Mouse (Mus musculus) MEL (cell line): ENCODE results near the gene Samd14. TPM values are rescaled to one million over a fixed set of nuclear protein-coding genes. Genes with fewer than 3 reads are reported as not detected.

Experiments
- DNase-seq: peaks from one replicate; pipeline ENCODE4 v3.0.0; 2011; ENCODE audit warnings: low read depth, low spot score
- H3K27ac ChIP-seq: 2 replicates; pipeline ENCODE4 v1.5.1; 2012; ENCODE audit warnings: low read depth, mild to moderate bottlenecking, control low read depth, low read length, moderate library complexity; ENCODE audit not compliant: control insufficient read depth
- H3K27me3 ChIP-seq, 2 experiments: fragments of 150-350 bp in 1 of 2; sonication (generic) in 1 of 2; 2 replicates each; pipeline ENCODE4 v1.6.1; 2012; ENCODE audit warnings: low read length in 2 of 2, mild to moderate bottlenecking in 2 of 2, improper control_type of control experiment in 1 of 2, moderate library complexity in 1 of 2; ENCODE audit not compliant: insufficient read depth in 2 of 2, control insufficient read depth in 1 of 2
- H3K36me3 ChIP-seq, 2 experiments: 2 replicates each; pipeline ENCODE4 v1.6.1; 2012 to 2014; ENCODE audit warnings: low read length in 2 of 2, improper control_type of control experiment in 1 of 2, inconsistent platforms in 1 of 2, mild to moderate bottlenecking in 1 of 2; ENCODE audit not compliant: insufficient read depth in 2 of 2, control insufficient read depth in 1 of 2
- H3K4me1 ChIP-seq, 2 experiments: fragments of 150-350 bp in 1 of 2; sonication (generic) in 1 of 2; 2 replicates each; pipeline ENCODE4 v1.6.1; 2012; ENCODE audit warnings: low read length in 2 of 2, improper control_type of control experiment in 1 of 2, mild to moderate bottlenecking in 1 of 2; ENCODE audit not compliant: insufficient read depth in 2 of 2, control insufficient read depth in 1 of 2
- H3K4me3 ChIP-seq, 2 experiments: fragments of 150-350 bp in 1 of 2; sonication (generic) in 1 of 2; 2 replicates each; pipeline ENCODE4 v1.5.1; 2012; ENCODE audit warnings: low read depth in 2 of 2, low read length in 2 of 2, mild to moderate bottlenecking in 2 of 2, moderate library complexity in 2 of 2, control low read depth in 1 of 2, improper control_type of control experiment in 1 of 2; ENCODE audit not compliant: control insufficient read depth in 1 of 2, insufficient read depth in 1 of 2
- H3K79me2 ChIP-seq: 2 replicates; pipeline ENCODE4 v1.6.1; 2012; ENCODE audit warnings: mild to moderate bottlenecking, low read length, moderate library complexity; ENCODE audit not compliant: control insufficient read depth, poor library complexity, insufficient read depth
- H3K9ac ChIP-seq: 2 replicates; pipeline ENCODE4 v1.6.1; 2012; ENCODE audit warnings: low read depth, mild to moderate bottlenecking, control low read depth, low read length, moderate library complexity; ENCODE audit not compliant: control insufficient read depth, poor library complexity, severe bottlenecking
- H3K9me3 ChIP-seq: fragments of 150-350 bp; sonication (generic); replicated peaks from 2 replicates; pipeline ENCODE4 v1.6.1; 2012; ENCODE audit warnings: mild to moderate bottlenecking, low read length, improper control_type of control experiment, moderate library complexity; ENCODE audit not compliant: insufficient read depth
- BHLHE40 ChIP-seq: IDR thresholded peaks from 2 replicates; pipeline ENCODE4 v1.6.1; 2012; ENCODE audit warnings: low read depth, mild to moderate bottlenecking, inconsistent platforms, low read length, improper control_type of control experiment, borderline replicate concordance
- CHD2 ChIP-seq: IDR thresholded peaks from 2 replicates; pipeline ENCODE4 v1.6.1; 2011; ENCODE audit warnings: low read length, improper control_type of control experiment
- CTCF ChIP-seq, 3 experiments: IDR thresholded peaks in 2 of 3; conservative IDR thresholded peaks in 1 of 3; 2 replicates each; pipeline ENCODE4 v1.5.1; 2011 to 2012; ENCODE audit warnings: low read length in 3 of 3, low read depth in 2 of 3, mild to moderate bottlenecking in 2 of 3, improper control_type of control experiment in 1 of 3, inconsistent platforms in 1 of 3, mixed read lengths in 1 of 3, moderate library complexity in 1 of 3; ENCODE audit not compliant: control insufficient read depth in 1 of 3, insufficient read depth in 1 of 3, poor library complexity in 1 of 3, severe bottlenecking in 1 of 3
- ELF1 ChIP-seq: IDR thresholded peaks from 2 replicates; pipeline ENCODE4 v1.6.1; 2014; ENCODE audit warnings: low read depth, mild to moderate bottlenecking, inconsistent platforms, low read length, improper control_type of control experiment, moderate library complexity
- EP300 ChIP-seq, 2 experiments: IDR thresholded peaks; 2 replicates each; pipeline ENCODE4 v1.6.1; 2011; ENCODE audit warnings: improper control_type of control experiment in 2 of 2, low read length in 2 of 2, low read depth in 1 of 2, mild to moderate bottlenecking in 1 of 2
- GATA1 ChIP-seq: IDR thresholded peaks from 2 replicates; pipeline ENCODE4 v1.6.1; 2011; ENCODE audit warnings: low read depth, low read length, improper control_type of control experiment
- HCFC1 ChIP-seq: IDR thresholded peaks from 2 replicates; pipeline ENCODE4 v1.6.1; 2012; ENCODE audit warnings: low read depth, mild to moderate bottlenecking, inconsistent platforms, low read length, improper control_type of control experiment, moderate library complexity
- KAT2A ChIP-seq: conservative IDR thresholded peaks from 2 replicates; pipeline ENCODE4 v1.6.1; 2012; ENCODE audit warnings: low read depth, low read length, improper control_type of control experiment, inconsistent platforms
- MAFK ChIP-seq: IDR thresholded peaks from 2 replicates; pipeline ENCODE4 v1.6.1; 2011; ENCODE audit warnings: low read depth, mild to moderate bottlenecking, low read length, improper control_type of control experiment, borderline replicate concordance
- MAZ ChIP-seq: IDR thresholded peaks from 2 replicates; pipeline ENCODE4 v1.6.1; 2012; ENCODE audit warnings: low read depth, mild to moderate bottlenecking, inconsistent platforms, low read length, improper control_type of control experiment
- MXI1 ChIP-seq: IDR thresholded peaks from 2 replicates; pipeline ENCODE4 v1.6.1; 2011; ENCODE audit warnings: mild to moderate bottlenecking, low read depth, low read length, improper control_type of control experiment
- MYB ChIP-seq: IDR thresholded peaks from 2 replicates; pipeline ENCODE4 v1.6.1; 2011; ENCODE audit warnings: mild to moderate bottlenecking, low read depth, low read length, improper control_type of control experiment
- MYC ChIP-seq: IDR thresholded peaks from 2 replicates; pipeline ENCODE4 v1.6.1; 2011; ENCODE audit warnings: low read depth, mild to moderate bottlenecking, low read length, improper control_type of control experiment, moderate library complexity
- NELFE ChIP-seq: IDR thresholded peaks from 2 replicates; pipeline ENCODE4 v1.6.1; 2011; ENCODE audit warnings: low read depth, low read length, improper control_type of control experiment
- NRF1 ChIP-seq: IDR thresholded peaks from 2 replicates; pipeline ENCODE4 v1.6.1; 2014; ENCODE audit warnings: low read depth, mild to moderate bottlenecking, inconsistent platforms, low read length, improper control_type of control experiment, moderate library complexity; ENCODE audit not compliant: poor library complexity, insufficient read depth, severe bottlenecking
- POLR2A ChIP-seq, 2 experiments: IDR thresholded peaks; 2 replicates each; pipeline ENCODE4 v1.6.1; 2011 to 2012; ENCODE audit warnings: low read length in 2 of 2, mild to moderate bottlenecking in 2 of 2, control low read depth in 1 of 2, improper control_type of control experiment in 1 of 2, low read depth in 1 of 2, moderate library complexity in 1 of 2; ENCODE audit not compliant: control insufficient read depth in 1 of 2, insufficient read depth in 1 of 2, poor library complexity in 1 of 2
- POLR2AphosphoS2 ChIP-seq: IDR thresholded peaks from 2 replicates; pipeline ENCODE4 v1.6.1; 2011; ENCODE audit warnings: low read length, improper control_type of control experiment
- POLR2AphosphoS5 ChIP-seq: IDR thresholded peaks from 2 replicates; pipeline ENCODE4 v1.6.1; 2012; ENCODE audit warnings: low read depth, borderline replicate concordance, mild to moderate bottlenecking, inconsistent platforms, low read length, moderate library complexity, mixed read lengths
- RAD21 ChIP-seq: IDR thresholded peaks from 2 replicates; pipeline ENCODE4 v1.6.1; 2011; ENCODE audit warnings: mild to moderate bottlenecking, low read depth, low read length, improper control_type of control experiment
- RCOR1 ChIP-seq: IDR thresholded peaks from 2 replicates; pipeline ENCODE4 v1.6.1; 2012; ENCODE audit warnings: low read depth, mild to moderate bottlenecking, inconsistent platforms, low read length, improper control_type of control experiment
- SIN3A ChIP-seq: IDR thresholded peaks from 2 replicates; pipeline ENCODE4 v1.6.1; 2012; ENCODE audit warnings: low read length, improper control_type of control experiment, inconsistent platforms
- SMC3 ChIP-seq: IDR thresholded peaks from 2 replicates; pipeline ENCODE4 v1.6.1; 2011; ENCODE audit warnings: low read depth, low read length, improper control_type of control experiment
- TAL1 ChIP-seq: IDR thresholded peaks from 2 replicates; pipeline ENCODE4 v1.6.1; 2012; ENCODE audit warnings: mild to moderate bottlenecking, inconsistent platforms, low read length, moderate library complexity, mixed read lengths
- TBP ChIP-seq: IDR thresholded peaks from 2 replicates; pipeline ENCODE4 v1.8.0; 2011; ENCODE audit warnings: low read depth, low read length, improper control_type of control experiment
- TCF12 ChIP-seq: IDR thresholded peaks from 2 replicates; pipeline ENCODE4 v1.6.1; 2014; ENCODE audit warnings: low read depth, mild to moderate bottlenecking, inconsistent platforms, low read length, improper control_type of control experiment, moderate library complexity
- UBTF ChIP-seq: IDR thresholded peaks from 2 replicates; pipeline ENCODE4 v1.6.1; 2012; ENCODE audit warnings: low read depth, mild to moderate bottlenecking, inconsistent platforms, low read length, improper control_type of control experiment, moderate library complexity, borderline replicate concordance; ENCODE audit not compliant: insufficient read depth
- USF1 ChIP-seq: IDR thresholded peaks from 2 replicates; pipeline ENCODE4 v1.6.1; 2014; ENCODE audit warnings: low read depth, mild to moderate bottlenecking, inconsistent platforms, low read length, improper control_type of control experiment, moderate library complexity
- USF2 ChIP-seq, 2 experiments: IDR thresholded peaks; 2 replicates each; pipeline ENCODE4 v1.6.1; 2011 to 2012; ENCODE audit warnings: improper control_type of control experiment in 2 of 2, low read length in 2 of 2, borderline replicate concordance in 1 of 2, inconsistent platforms in 1 of 2, low read depth in 1 of 2, mild to moderate bottlenecking in 1 of 2; ENCODE audit not compliant: insufficient read depth in 1 of 2
- ZC3H11A ChIP-seq: IDR thresholded peaks from 2 replicates; pipeline ENCODE4 v1.6.1; 2012; ENCODE audit warnings: low read depth, mild to moderate bottlenecking, inconsistent platforms, low read length, improper control_type of control experiment
- ZKSCAN1 ChIP-seq: IDR thresholded peaks from 2 replicates; pipeline ENCODE4 v1.6.1; 2012; ENCODE audit warnings: low read depth, mild to moderate bottlenecking, inconsistent platforms, low read length, improper control_type of control experiment, moderate library complexity
- ZMIZ1 ChIP-seq: IDR thresholded peaks from 2 replicates; pipeline ENCODE4 v1.6.1; 2012; ENCODE audit warnings: low read depth, mild to moderate bottlenecking, inconsistent platforms, low read length, improper control_type of control experiment, moderate library complexity
- ZNF384 ChIP-seq: IDR thresholded peaks from 2 replicates; pipeline ENCODE4 v1.6.1; 2012; ENCODE audit warnings: low read depth, mild to moderate bottlenecking, inconsistent platforms, low read length, improper control_type of control experiment
- polyA plus RNA-seq, 2 experiments: library from polyadenylated mRNA; stranded (reverse) in 1 of 2; unstranded in 1 of 2; fragments of >175 nt in 1 of 2; fragments of >200 nt in 1 of 2; gene quantifications; 2 replicates each; pipeline versions ENCODE4 v1.2.1 to v1.2.4; 2012; ENCODE audit warnings: low replicate concordance in 2 of 2, low read depth in 1 of 2; ENCODE audit not compliant: insufficient read length in 2 of 2, insufficient read depth in 1 of 2, missing spikeins in 1 of 2
- total RNA-seq: library from RNA; depleted of rRNA; stranded (reverse); fragments of 300-350 nt; gene quantifications from 2 replicates; pipeline ENCODE4 v1.2.3, GENCODE M21; 2012

Gene Samd14
- total and polyA plus RNA-seq, 3 experiments: 57.6 to 1,219 (median 101) TPM

DNA sequence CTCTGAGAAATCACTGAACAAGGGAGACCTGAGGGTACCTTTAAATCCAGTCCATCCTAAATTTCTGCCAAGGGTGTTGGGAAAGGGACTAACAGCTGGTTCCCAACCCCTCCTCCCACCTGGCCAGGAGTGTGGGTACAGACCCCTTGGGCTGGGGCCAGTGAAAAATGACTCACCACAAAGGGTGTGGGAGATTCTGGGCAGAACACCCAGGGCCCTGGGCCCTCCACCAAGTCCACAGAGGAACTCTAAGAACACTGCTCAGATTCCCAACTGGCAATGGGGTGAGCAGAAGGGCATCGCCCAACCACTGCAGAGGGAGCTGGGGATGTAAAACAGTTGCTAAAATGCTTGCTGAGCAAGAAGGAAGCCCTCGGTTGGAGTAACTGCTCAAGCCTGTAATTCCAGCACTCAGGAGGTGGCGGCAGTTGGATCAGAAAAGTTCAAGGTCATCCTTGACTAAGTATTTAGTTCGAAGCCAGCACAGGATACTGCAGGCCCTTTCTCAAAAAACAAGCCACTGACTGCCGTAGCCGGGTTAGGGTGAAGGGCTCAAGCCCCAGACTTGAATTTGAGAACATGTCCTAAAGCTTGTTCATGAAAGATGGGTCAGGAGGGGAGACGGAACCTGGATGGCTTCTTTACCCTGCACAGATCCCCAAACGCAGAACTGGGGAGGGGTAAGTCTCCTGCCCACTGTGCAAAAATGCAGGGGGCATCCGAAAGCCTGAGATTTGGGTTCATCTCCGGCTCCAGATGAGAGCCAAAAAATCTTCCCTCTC lies 20.7 kb upstream of the Samd14 start (continued):
- TF ChIP-seq ZNF384 (no peak), ZKSCAN1 (no peak), SMC3 (no peak), MXI1 (no peak; the same call in 1 of the 2 replicates), NRF1 (no peak), RAD21 (no peak), MAFK (0 out of 2 replicates have a peak, but pooled peaks have one; percentile 11), GATA1 (no peak), POLR2A (IDR thresholded peaks at IDR 0.05; ENCODE audit: control insufficient read depth in 1 of 2, insufficient read depth in 1 of 2, low read depth in 1 of 2, low read length in 2 of 2, poor library complexity in 1 of 2) (0 out of 4 replicates have a peak, but pooled peaks of 1 of the 2 experiments have one; percentile 24), MYC (no peak), SIN3A (no peak)

GRCm38 (mm10) chr11:94989562-94990017 lies 20.1 kb upstream of the Samd14 start:
- H3K36me3 ChIP-seq: peaks cover 0 to 22% of the 10 kb centered on the region in 2 experiments; a peak in 2 of 4 replicates
- peak overlapping the region; percentile 97 for H3K9ac ChIP-seq
- H3K27me3 ChIP-seq: no peaks in the 10 kb centered on the region
- H3K4me1 ChIP-seq: peaks cover 13 to 37% of the 10 kb centered on the region in 2 experiments
- H3K27ac ChIP-seq: peak overlapping the region; percentile 86
- no peaks in the 10 kb centered on the region for H3K9me3 ChIP-seq
- H3K79me2 ChIP-seq: peaks cover 48% of the 10 kb centered on the region
- DNase-seq: peak; percentile 96
- H3K4me3 ChIP-seq: peak overlapping the region; percentile 79 to 87
- no peak; the same call in 1 of the 2 replicates for TF ChIP-seq TAL1
- peak in 1 of 2 experiments; percentile 76; a peak in 2 of 4 replicates for TF ChIP-seq POLR2A (IDR thresholded peaks at IDR 0.05; ENCODE audit: control insufficient read depth in 1 of 2, insufficient read depth in 1 of 2, low read depth in 1 of 2, low read length in 2 of 2, poor library complexity in 1 of 2)
- TF ChIP-seq KAT2A: peak; percentile 53; the same call in 1 of the 2 replicates
- TF ChIP-seq POLR2AphosphoS2: no peak; the same call in 1 of the 2 replicates
- no peak for TF ChIP-seq USF2 (IDR thresholded peaks at IDR 0.05; ENCODE audit: borderline replicate concordance in 1 of 2, insufficient read depth in 1 of 2, low read depth in 1 of 2, low read length in 2 of 2)
- peak; percentile 54; the same call in 1 of the 2 replicates for TF ChIP-seq MYC
- no peak for TF ChIP-seq ZC3H11A
- no peak for TF ChIP-seq RAD21
- 0 out of 2 replicates have a peak, but pooled peaks have one; percentile 22 for TF ChIP-seq MYB
- peak; percentile 100 for TF ChIP-seq MAZ
- peak in 1 of 2 experiments; percentile 81; a peak in 3 of 4 replicates for TF ChIP-seq EP300 (IDR thresholded peaks at IDR 0.05; ENCODE audit: low read depth in 1 of 2, low read length in 2 of 2)
- peak; percentile 84 for TF ChIP-seq TCF12
- peak; percentile 92 for TF ChIP-seq TBP
- no peak for TF ChIP-seq USF1
- TF ChIP-seq POLR2AphosphoS5: no peak
- TF ChIP-seq NRF1: no peak
- peak; percentile 59; the same call in 1 of the 2 replicates for TF ChIP-seq RCOR1
- TF ChIP-seq CHD2: 0 out of 2 replicates have a peak, but pooled peaks have one; percentile 39
- TF ChIP-seq HCFC1: peak; percentile 87
- TF ChIP-seq NELFE: peak; percentile 72
- peak; percentile 94 for TF ChIP-seq ELF1
- no peak for TF ChIP-seq SMC3
- peak; percentile 57; the same call in 1 of the 2 replicates for TF ChIP-seq ZMIZ1
- peak; percentile 95 for TF ChIP-seq BHLHE40
- TF ChIP-seq CTCF (IDR thresholded peaks at IDR 0.05 in 2 of 3, conservative IDR thresholded peaks at IDR 0.05 in 1 of 3; ENCODE audit: control insufficient read depth in 1 of 3, insufficient read depth in 1 of 3, low read depth in 2 of 3, low read length in 3 of 3, poor library complexity in 1 of 3, severe bottlenecking in 1 of 3): no peak
- no peak for TF ChIP-seq UBTF
